In the genomic region with DNA sequence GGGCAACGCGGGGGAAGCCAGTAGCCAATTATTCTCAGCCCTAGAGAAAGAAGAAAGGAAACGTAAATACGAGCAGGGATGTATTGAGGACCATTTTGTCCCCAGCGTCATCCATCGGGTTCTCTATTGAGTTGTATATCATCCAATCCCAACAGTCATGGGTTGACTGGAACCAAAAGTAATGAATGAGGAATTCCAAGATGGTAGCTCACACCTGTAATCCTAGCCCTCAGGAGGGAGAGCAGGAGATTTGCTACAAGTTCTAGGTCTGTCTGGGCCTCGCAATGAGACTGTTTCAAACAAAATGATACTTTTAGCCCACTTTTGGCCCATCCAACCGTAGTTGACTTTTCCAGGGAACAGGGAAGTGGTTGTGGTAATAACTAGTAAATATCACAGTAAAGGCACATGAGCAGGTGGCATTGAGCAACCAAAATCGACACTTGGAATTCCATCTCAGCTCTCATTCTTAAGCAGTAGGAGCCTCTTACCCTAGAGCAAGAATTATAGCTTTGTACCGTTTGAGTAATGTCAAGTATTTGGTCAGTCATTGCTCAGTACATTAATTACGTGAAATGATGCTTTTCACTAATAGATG, we compare ENCODE assay signal across 8 mouse cellular contexts. TPM values are rescaled to one million over a fixed set of nuclear protein-coding genes. Genes with fewer than 3 reads are reported as not detected.
DNase-seq lines count a peak whose midpoint lies in the region; ATAC-seq lines count a peak whose summit lies in the region.

No protein-coding gene starts in this region.

- no peak for ATAC-seq in kidney, embryonic 15.5 days (replicated peaks; ENCODE audit: low FRiP score)
- no peak for ATAC-seq in embryonic facial prominence, embryonic 14.5 days (ENCODE audit: low read depth)
- ATAC-seq in limb, embryonic 12.5 days (ENCODE audit: insufficient number of reproducible peaks, insufficient read depth, low FRiP score, low TSS enrichment, low read depth): no peak
- ATAC-seq in neural tube, embryonic 12.5 days (ENCODE audit: low FRiP score, low read depth): no peak

- peak overlapping the region; percentile 97 for H3K9ac ChIP-seq in kidney, embryonic 15.5 days
- peak overlapping the region; percentile 98 for H3K9ac ChIP-seq in embryonic facial prominence, embryonic 14.5 days (ENCODE audit: low read depth, low read length)
- H3K9ac ChIP-seq in limb, embryonic 12.5 days (replicated peaks): peak overlapping the region; percentile 99
- H3K9ac ChIP-seq in neural tube, embryonic 12.5 days: peak overlapping the region; percentile 100

- no peaks in the 10 kb centered on the region for H3K9me3 ChIP-seq in kidney, embryonic 15.5 days (replicated peaks)
- no peaks in the 10 kb centered on the region for H3K9me3 ChIP-seq in embryonic facial prominence, embryonic 14.5 days (ENCODE audit: control insufficient read depth, low read length)
- no peaks in the 10 kb centered on the region for H3K9me3 ChIP-seq in limb, embryonic 12.5 days
- H3K9me3 ChIP-seq in neural tube, embryonic 12.5 days: no peaks in the 10 kb centered on the region

- peak overlapping the region; percentile 68 for H3K4me2 ChIP-seq in kidney, embryonic 15.5 days
- peak overlapping the region; percentile 58 for H3K4me2 ChIP-seq in embryonic facial prominence, embryonic 14.5 days (ENCODE audit: low read depth, low read length)
- peak overlapping the region; percentile 84 for H3K4me2 ChIP-seq in limb, embryonic 12.5 days
- H3K4me2 ChIP-seq in neural tube, embryonic 12.5 days (replicated peaks): peak overlapping the region; percentile 86

- H3K27me3 ChIP-seq in kidney, embryonic 15.5 days: no peaks in the 10 kb centered on the region
- no peaks in the 10 kb centered on the region for H3K27me3 ChIP-seq in embryonic facial prominence, embryonic 14.5 days (replicated peaks; ENCODE audit: control insufficient read depth, insufficient read depth, low read length)
- no peaks in the 10 kb centered on the region for H3K27me3 ChIP-seq in limb, embryonic 12.5 days
- no peaks in the 10 kb centered on the region for H3K27me3 ChIP-seq in neural tube, embryonic 12.5 days (replicated peaks)

- peak overlapping the region; percentile 100 for H3K27ac ChIP-seq in kidney, embryonic 15.5 days
- peak overlapping the region; percentile 97 for H3K27ac ChIP-seq in embryonic facial prominence, embryonic 14.5 days (replicated peaks; ENCODE audit: low read depth, low read length)
- peak overlapping the region; percentile 99 for H3K27ac ChIP-seq in limb, embryonic 12.5 days
- peak overlapping the region; percentile 98 for H3K27ac ChIP-seq in neural tube, embryonic 12.5 days

- DNase-seq in kidney, adult 9 months: no peak
- no peak for DNase-seq in embryonic facial prominence, embryonic 14.5 days (ENCODE audit: low spot score)
- DNase-seq in thymus, postnatal 25 days: no peak
- DNase-seq in spleen, postnatal 14 days (ENCODE audit: low spot score in 2 of 2): no peak
- no peak for DNase-seq in ovary, postnatal 36 days (ENCODE audit: low spot score)

- peaks cover 46% of the 10 kb centered on the region for H3K4me1 ChIP-seq in kidney, embryonic 15.5 days
- peaks cover 33% of the 10 kb centered on the region for H3K4me1 ChIP-seq in embryonic facial prominence, embryonic 14.5 days (ENCODE audit: control insufficient read depth, insufficient read depth, low read length)
- peaks cover 50% of the 10 kb centered on the region for H3K4me1 ChIP-seq in limb, embryonic 12.5 days (replicated peaks)
- H3K4me1 ChIP-seq in neural tube, embryonic 12.5 days: peaks cover 51% of the 10 kb centered on the region

- H3K4me3 ChIP-seq in kidney, embryonic 15.5 days (replicated peaks): peak overlapping the region; percentile 97
- peak overlapping the region; percentile 99 for H3K4me3 ChIP-seq in embryonic facial prominence, embryonic 14.5 days (ENCODE audit: low read depth, low read length)
- H3K4me3 ChIP-seq in limb, embryonic 12.5 days (replicated peaks): peak overlapping the region; percentile 92
- peak overlapping the region; percentile 94 for H3K4me3 ChIP-seq in neural tube, embryonic 12.5 days

- no peaks in the 10 kb centered on the region for H3K36me3 ChIP-seq in kidney, embryonic 15.5 days
- H3K36me3 ChIP-seq in embryonic facial prominence, embryonic 14.5 days (ENCODE audit: control insufficient read depth, insufficient read depth, low read length): no peaks in the 10 kb centered on the region
- H3K36me3 ChIP-seq in limb, embryonic 12.5 days: no peaks in the 10 kb centered on the region
- no peaks in the 10 kb centered on the region for H3K36me3 ChIP-seq in neural tube, embryonic 12.5 days

- 31% methylated on average over 11 of the region's 11 CpGs for WGBS in kidney, embryonic 15.5 days
- 36% methylated on average over 11 of the region's 11 CpGs for WGBS in embryonic facial prominence, embryonic 14.5 days
- 34% methylated on average over 11 of the region's 11 CpGs for WGBS in limb, embryonic 12.5 days
- WGBS in neural tube, embryonic 12.5 days: 32% methylated on average over 11 of the region's 11 CpGs

RNA-seq across cellular contexts. Expression of a gene that starts 18.4 kb away (rescaled TPM):
- 38.1 and 41.2 TPM in 2 replicates for polyA plus RNA-seq in kidney, embryonic 15.5 days (2015; fragmentation: Nextera tagmentation; extraction: Ambion mirVana)
- polyA plus RNA-seq in embryonic facial prominence, embryonic 14.5 days (2014; fragmentation: Nextera tagmentation; extraction: Ambion mirVana): 70.5 and 80.5 TPM in 2 replicates
- polyA plus RNA-seq in limb, embryonic 12.5 days (2016; fragmentation: Nextera tagmentation; extraction: Ambion mirVana): 61.5 and 62.1 TPM in 2 replicates
- 61.8 and 62.7 TPM in 2 replicates for polyA plus RNA-seq in neural tube, embryonic 12.5 days (2016; fragmentation: Nextera tagmentation; extraction: Ambion mirVana)

RNA-seq across cellular contexts. Expression of a gene that starts 52.2 kb away (rescaled TPM):
- polyA plus RNA-seq in kidney, embryonic 15.5 days (2015; fragmentation: Nextera tagmentation; extraction: Ambion mirVana): 314 and 337 TPM in 2 replicates
- 367 and 408 TPM in 2 replicates for polyA plus RNA-seq in embryonic facial prominence, embryonic 14.5 days (2014; fragmentation: Nextera tagmentation; extraction: Ambion mirVana)
- 337 and 345 TPM in 2 replicates for polyA plus RNA-seq in limb, embryonic 12.5 days (2016; fragmentation: Nextera tagmentation; extraction: Ambion mirVana)
- polyA plus RNA-seq in neural tube, embryonic 12.5 days (2016; fragmentation: Nextera tagmentation; extraction: Ambion mirVana): 377 and 387 TPM in 2 replicates
